Mouse (Mus musculus) midbrain, embryonic 16.5 days (tissue): ENCODE results near the gene Tes3-ps. TPM values are rescaled to one million over a fixed set of nuclear protein-coding genes. Genes with fewer than 3 reads are reported as not detected.

ENCODE experiments used
- ATAC-seq: fragments of 200-750 bp; cut with Nextera tagmentation; 2 replicates; pipeline ENCODE4 v1.8.0; 2017; ENCODE audit warnings: moderate TSS enrichment
- H3K27ac ChIP-seq: fragments of 300-500 bp; sonication (generic); 2 replicates; pipeline ENCODE4 v1.5.1; 2014; ENCODE audit warnings: mild to moderate bottlenecking, low read length, mixed read lengths
- H3K27me3 ChIP-seq: fragments of 300-500 bp; sonication (generic); 2 replicates; pipeline ENCODE4 v1.6.1; 2014; ENCODE audit warnings: low read depth, low read length, mixed read lengths; ENCODE audit not compliant: control insufficient read depth, insufficient read depth
- H3K36me3 ChIP-seq: fragments of 300-500 bp; sonication (generic); 2 replicates; pipeline ENCODE4 v1.6.1; 2014; ENCODE audit warnings: mild to moderate bottlenecking, low read length, moderate library complexity, mixed read lengths; ENCODE audit not compliant: control insufficient read depth, insufficient read depth
- H3K4me1 ChIP-seq: fragments of 300-500 bp; sonication (generic); 2 replicates; pipeline ENCODE4 v1.6.1; 2014; ENCODE audit warnings: mild to moderate bottlenecking, low read length, mixed read lengths; ENCODE audit not compliant: control insufficient read depth, insufficient read depth
- H3K4me2 ChIP-seq: fragments of 300-500 bp; sonication (generic); 2 replicates; pipeline ENCODE4 v1.6.1; 2014; ENCODE audit warnings: mild to moderate bottlenecking, low read length, mixed read lengths
- H3K4me3 ChIP-seq: fragments of 300-500 bp; sonication (generic); 2 replicates; pipeline ENCODE4 v1.5.1; 2014; ENCODE audit warnings: low read depth, mild to moderate bottlenecking, low read length, moderate library complexity, mixed read lengths
- H3K9ac ChIP-seq: fragments of 300-500 bp; sonication (generic); 2 replicates; pipeline ENCODE4 v1.6.1; 2014; ENCODE audit warnings: low read depth, low read length, mixed read lengths
- H3K9me3 ChIP-seq: fragments of 300-500 bp; sonication (generic); replicated peaks from 2 replicates; pipeline ENCODE4 v1.6.1; 2014; ENCODE audit warnings: mild to moderate bottlenecking, low read length, mixed read lengths; ENCODE audit not compliant: control insufficient read depth, poor library complexity, severe bottlenecking
- WGBS: fragments of 180-500 bp; shearing (Covaris S2); extraction: QIAGEN DNeasy Blood & Tissue Kit; methylation state at CpG from one replicate; pipeline ENCODE4 v1.1.7; 2014; 5-methylcytosine and 5-hydroxymethylcytosine counted together
- polyA plus RNA-seq: library from polyadenylated mRNA; unstranded; fragments of >200 nt; fragmentation: Nextera tagmentation; extraction: Ambion mirVana; gene quantifications from 2 replicates; pipeline ENCODE4 v1.2.1, GENCODE M21; 2015

Tes3-ps gene
- polyA plus RNA-seq, 1 experiment from 2014 or later = 0.53 TPM

DNA sequence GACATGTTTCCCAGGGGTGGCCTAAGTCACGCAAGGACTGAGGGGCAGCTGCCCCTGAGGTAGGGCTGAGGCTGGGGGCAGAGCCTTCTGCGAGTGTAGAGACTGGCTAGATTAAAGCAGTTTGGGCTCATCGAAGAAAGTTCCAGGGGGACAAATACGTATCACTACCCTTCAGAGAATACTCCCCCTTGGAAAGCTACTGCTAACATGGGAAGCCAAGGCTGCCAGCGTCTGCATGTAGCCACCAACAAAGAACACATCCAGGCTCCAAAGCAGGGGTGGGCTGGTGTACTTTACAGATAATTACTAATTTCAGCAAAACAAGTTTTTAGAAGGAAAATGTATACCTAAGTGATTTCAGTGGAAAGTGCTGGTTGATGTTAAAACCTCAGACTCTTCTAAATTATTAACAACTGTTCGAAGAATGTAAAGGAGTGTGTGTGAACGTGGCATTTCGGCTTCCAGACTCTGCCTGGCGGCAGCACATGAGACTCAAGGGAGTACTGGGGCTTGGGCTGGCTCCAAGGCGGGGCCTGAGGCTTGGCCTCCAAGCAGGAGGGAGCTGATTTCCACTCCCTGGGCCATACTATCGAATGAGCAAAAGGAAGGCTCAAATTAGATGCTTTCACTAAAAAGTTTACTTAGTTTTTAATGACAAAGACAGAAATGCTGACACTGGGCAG, 26.6 kb upstream of the Tes3-ps start:
- 79% methylated on average over 11 of the region's 11 CpGs for WGBS
- no peak for ATAC-seq

DNA sequence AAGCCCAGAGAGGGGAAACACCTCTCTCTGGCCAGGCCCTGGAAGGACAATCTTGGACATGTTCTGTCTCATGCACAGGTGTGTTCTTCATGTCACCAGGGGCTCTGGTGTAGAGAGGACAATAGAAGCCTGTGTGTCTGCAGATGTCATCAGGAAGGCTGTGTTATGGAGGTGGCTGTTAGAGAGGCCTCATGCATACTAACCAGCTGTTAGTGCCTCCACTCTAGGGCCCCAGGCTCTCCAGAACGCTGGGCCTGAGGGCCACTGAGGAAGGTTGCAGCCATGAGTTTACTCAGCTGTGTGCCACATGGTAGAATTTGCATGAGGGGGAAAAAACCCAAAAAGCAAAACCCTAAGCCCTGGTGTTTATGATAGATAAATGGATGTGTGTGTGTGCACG, 25.5 kb upstream of the Tes3-ps start:
- Histone ChIP-seq H3K4me2 (no peak overlapping the region), H3K9me3 (no peaks in the 10 kb centered on the region), H3K36me3 (peaks cover 10% of the 10 kb centered on the region; the same call in 1 of the 2 replicates), H3K27me3 (no peaks in the 10 kb centered on the region), H3K9ac (no peak overlapping the region), H3K27ac (no peak overlapping the region), H3K4me3 (no peak overlapping the region), H3K4me1 (no peaks in the 10 kb centered on the region)
- no peak for ATAC-seq
- 88% methylated on average over 2 of the region's 2 CpGs for WGBS

More for the DNA sequence above, 26.6 kb upstream of the Tes3-ps start:
- Histone ChIP-seq H3K27me3 (no peaks in the 10 kb centered on the region), H3K36me3 (peaks cover 18% of the 10 kb centered on the region), H3K9me3 (no peaks in the 10 kb centered on the region), H3K9ac (no peak overlapping the region), H3K4me3 (no peak overlapping the region), H3K27ac (no peak overlapping the region), H3K4me2 (no peak overlapping the region), H3K4me1 (no peaks in the 10 kb centered on the region)

DNA sequence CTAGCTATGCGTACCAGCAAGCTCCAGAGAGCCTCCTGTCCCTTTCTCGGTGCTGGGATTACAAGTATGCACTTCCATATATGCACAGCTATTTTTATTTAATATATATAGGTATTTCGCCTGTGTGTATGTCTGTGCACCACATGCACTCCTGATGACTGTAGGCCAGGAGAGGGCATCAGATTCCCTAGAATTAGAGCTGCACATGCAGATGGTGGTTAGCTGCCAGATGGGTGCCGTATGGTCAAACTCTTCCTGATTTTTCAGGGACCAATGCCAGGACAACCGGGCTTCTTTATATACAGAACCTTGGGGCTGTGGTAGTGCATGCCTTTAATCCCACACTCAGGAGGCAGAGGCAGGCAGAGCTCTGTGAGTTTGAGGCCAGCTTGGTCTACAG, 24.1 kb upstream of the Tes3-ps start:
- Histone ChIP-seq H3K9me3 (no peaks in the 10 kb centered on the region), H3K4me1 (no peaks in the 10 kb centered on the region), H3K4me2 (no peak overlapping the region), H3K27me3 (no peaks in the 10 kb centered on the region), H3K27ac (no peak overlapping the region), H3K4me3 (no peak overlapping the region), H3K36me3 (peaks cover 6% of the 10 kb centered on the region; the same call in 1 of the 2 replicates), H3K9ac (no peak overlapping the region)
- no peak for ATAC-seq
- WGBS = 93% methylated on average over 5 of the region's 5 CpGs

DNA sequence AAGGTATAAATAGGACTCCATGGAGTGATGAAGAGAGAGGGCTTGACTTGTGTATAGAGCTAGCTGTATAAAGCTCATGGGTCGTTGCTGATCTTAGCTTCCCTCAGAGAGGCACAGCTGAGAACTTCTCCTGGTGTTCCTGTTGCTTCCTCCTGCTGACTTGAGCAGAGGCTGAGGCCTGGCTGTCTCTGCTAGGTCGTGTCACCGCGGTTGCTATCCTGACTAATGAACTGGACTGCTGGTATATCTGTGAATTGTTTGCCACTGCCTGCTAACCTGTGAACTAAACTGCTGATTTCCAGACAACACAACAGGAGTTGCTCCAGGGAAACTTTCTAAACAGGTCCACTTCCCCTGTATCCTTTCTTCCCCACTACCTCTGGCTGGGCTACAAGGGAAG, 22.8 kb upstream of the Tes3-ps start:
- WGBS = 84% methylated on average over 4 of the region's 4 CpGs
- Histone ChIP-seq H3K9ac (no peak overlapping the region), H3K4me3 (no peak overlapping the region), H3K9me3 (no peaks in the 10 kb centered on the region), H3K4me1 (no peaks in the 10 kb centered on the region), H3K27me3 (no peaks in the 10 kb centered on the region), H3K36me3 (no peaks in the 10 kb centered on the region; the same call in 1 of the 2 replicates), H3K4me2 (no peak overlapping the region), H3K27ac (no peak overlapping the region)
- ATAC-seq = no peak

DNA sequence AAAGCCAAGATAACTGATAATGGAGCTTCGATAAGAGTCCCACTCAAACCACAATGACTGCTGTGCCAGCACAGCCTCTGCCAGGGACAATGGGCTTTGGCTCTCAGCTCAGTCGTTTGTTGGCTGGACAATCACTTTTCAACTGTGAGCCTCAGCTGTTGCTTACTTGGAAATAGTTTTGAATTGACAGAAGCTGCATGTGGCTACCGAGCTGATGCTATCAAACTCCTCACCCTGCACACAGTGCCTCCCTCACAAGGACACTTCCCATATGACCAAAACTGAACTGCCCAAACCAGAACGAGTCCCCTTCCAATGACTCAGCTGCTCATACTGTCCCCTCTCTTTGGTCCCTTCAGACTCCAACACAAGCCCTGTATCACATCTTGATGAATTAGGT, 22.3 kb upstream of the Tes3-ps start:
- Histone ChIP-seq H3K27ac (no peak overlapping the region), H3K4me3 (no peak overlapping the region), H3K36me3 (no peaks in the 10 kb centered on the region), H3K27me3 (no peaks in the 10 kb centered on the region), H3K4me2 (no peak overlapping the region), H3K9me3 (no peaks in the 10 kb centered on the region), H3K9ac (no peak overlapping the region), H3K4me1 (no peaks in the 10 kb centered on the region)
- ATAC-seq = no peak
- WGBS = 73% methylated on average over 4 of the region's 4 CpGs

DNA sequence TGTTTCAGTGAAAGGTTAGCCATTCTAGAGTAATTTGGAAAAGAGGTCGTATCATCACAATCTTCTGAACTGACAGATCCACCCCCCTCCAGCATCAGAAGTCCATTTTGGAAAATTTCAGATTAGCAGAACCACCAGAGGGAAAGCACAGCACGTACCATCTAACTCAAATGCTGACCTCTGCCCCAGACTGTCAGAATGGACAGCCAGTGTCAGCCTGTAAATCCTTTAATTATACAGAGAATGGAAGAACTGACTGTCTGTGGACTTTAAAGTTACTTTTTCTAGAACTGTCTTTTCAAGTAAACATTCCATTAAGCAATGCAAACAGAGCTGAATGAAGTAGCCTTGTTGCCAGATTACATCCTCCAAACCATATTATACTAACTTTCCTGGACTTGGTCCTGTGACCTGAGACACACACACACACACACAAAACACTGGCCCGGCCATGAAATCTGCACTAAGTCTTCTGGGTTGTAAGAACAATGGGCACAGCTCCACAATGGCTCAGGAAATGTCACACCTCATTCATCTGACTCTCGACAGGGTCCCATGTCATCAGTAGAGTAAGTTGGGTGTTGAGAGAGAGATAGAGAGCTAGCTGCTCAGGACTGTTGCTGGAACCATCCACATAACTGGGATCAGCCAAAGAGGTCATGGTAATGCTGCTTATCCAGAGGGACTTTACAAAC, 21.0 kb upstream of the Tes3-ps start:
- H3K36me3 ChIP-seq = no peaks in the 10 kb centered on the region
- H3K4me2 ChIP-seq = no peak overlapping the region
- no peak for ATAC-seq
- 61% methylated on average over 4 of the region's 4 CpGs for WGBS
- no peaks in the 10 kb centered on the region for H3K9me3 ChIP-seq
- no peak overlapping the region for H3K4me3 ChIP-seq
- no peaks in the 10 kb centered on the region for H3K27me3 ChIP-seq
- H3K9ac ChIP-seq = no peak overlapping the region
- H3K27ac ChIP-seq = no peak overlapping the region
- H3K4me1 ChIP-seq = no peaks in the 10 kb centered on the region

DNA sequence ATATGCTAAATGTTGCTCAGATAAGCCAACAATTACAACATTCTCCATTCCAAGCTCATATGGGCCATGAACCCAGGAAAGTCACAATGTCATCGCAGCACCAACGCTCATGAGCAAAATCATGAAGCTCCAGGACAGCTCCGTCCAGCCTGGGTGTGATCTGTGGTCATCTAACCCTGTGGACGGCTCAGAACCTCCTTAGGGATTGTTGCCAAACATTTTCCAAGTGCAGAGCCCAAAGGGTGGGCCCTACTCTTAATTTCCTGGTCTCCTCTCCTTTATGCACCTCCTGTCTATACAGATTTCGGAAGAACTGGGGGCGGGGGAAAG, 20.5 kb upstream of the Tes3-ps start:
- H3K36me3 ChIP-seq = no peaks in the 10 kb centered on the region
- 97% methylated on average over 6 of the region's 6 CpGs for WGBS
- no peaks in the 10 kb centered on the region for H3K4me1 ChIP-seq
- H3K4me3 ChIP-seq = no peak overlapping the region
- H3K9ac ChIP-seq = no peak overlapping the region
- no peak overlapping the region for H3K27ac ChIP-seq
- no peak overlapping the region for H3K4me2 ChIP-seq
- no peaks in the 10 kb centered on the region for H3K9me3 ChIP-seq
- ATAC-seq = no peak
- H3K27me3 ChIP-seq = no peaks in the 10 kb centered on the region

DNA sequence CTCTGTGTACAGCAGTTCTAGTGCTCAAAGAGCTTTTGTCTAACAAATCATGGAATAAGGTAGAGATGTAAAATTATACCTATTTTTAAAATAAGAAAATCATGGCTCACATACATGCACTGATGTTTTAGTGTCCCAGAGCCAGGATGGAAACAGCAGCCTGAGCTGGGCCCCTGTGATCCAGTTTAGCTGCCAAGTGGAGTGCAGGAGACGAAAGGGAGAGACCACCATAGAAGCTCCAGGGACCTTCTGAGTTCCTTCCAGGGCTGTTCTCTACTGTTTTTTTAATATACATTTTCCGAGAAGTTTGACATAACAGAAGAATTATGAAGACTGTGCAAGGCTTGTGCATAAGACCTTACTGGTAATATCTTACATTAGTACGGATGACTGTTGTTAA, 15.2 kb upstream of the Tes3-ps start:
- Histone ChIP-seq H3K27me3 (no peaks in the 10 kb centered on the region), H3K36me3 (no peaks in the 10 kb centered on the region), H3K4me2 (no peak overlapping the region), H3K4me3 (no peak overlapping the region), H3K27ac (no peak overlapping the region), H3K4me1 (no peaks in the 10 kb centered on the region), H3K9me3 (no peaks in the 10 kb centered on the region), H3K9ac (no peak overlapping the region)
- no peak for ATAC-seq
- 97% methylated on average over 3 of the region's 3 CpGs for WGBS

DNA sequence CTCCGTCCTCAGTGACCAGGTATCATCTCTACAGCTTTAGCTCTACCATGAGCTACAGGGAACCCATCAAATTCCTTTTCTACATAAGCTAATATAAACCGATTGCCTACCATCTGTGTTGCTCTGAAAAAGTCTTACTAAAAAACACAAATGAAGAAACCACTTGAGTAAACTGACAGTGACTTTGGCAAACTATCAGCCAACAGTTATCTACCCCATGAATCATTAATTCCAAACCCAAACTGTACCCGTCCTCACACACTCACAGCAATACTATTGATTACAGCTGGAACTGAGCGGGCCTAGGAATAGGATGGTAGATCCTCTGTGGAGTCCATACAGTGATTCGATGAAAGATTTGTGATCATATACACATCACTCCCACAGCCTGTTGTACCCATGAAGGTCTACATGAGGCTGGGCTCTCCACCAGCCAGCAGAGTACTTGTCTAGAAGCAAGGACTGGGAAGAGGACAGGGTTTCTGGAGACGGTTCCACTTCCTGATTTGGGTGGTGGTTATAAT, 14.2 kb upstream of the Tes3-ps start:
- no peaks in the 10 kb centered on the region for H3K4me1 ChIP-seq
- H3K9ac ChIP-seq = no peak overlapping the region
- no peak for ATAC-seq
- no peaks in the 10 kb centered on the region for H3K36me3 ChIP-seq
- 94% methylated on average over 6 of the region's 6 CpGs for WGBS
- no peak overlapping the region for H3K27ac ChIP-seq
- no peaks in the 10 kb centered on the region for H3K27me3 ChIP-seq
- H3K4me3 ChIP-seq = no peak overlapping the region
- no peaks in the 10 kb centered on the region for H3K9me3 ChIP-seq
- H3K4me2 ChIP-seq = no peak overlapping the region
